Mouse (Mus musculus) adipose tissue, adult 10 weeks (tissue): ENCODE data around the gene Tmem132c. TPM values are rescaled to one million over a fixed set of nuclear protein-coding genes. Genes with fewer than 3 reads are reported as not detected.

Experiments used
- polyA plus RNA-seq: library from polyadenylated mRNA; stranded (reverse); fragments of 350-450 nt; fragmentation: Illumina TruSeq; extraction: RNeasy Lipid Tissue Mini Kit (QIAGEN cat#74804); gene quantifications from one replicate; pipeline ENCODE4 v1.2.3, GENCODE M21; 2014; ENCODE audit warnings: low read depth, low replicate concordance

Tmem132c gene
- 2.5 TPM for polyA plus RNA-seq

GRCm38 (mm10) chr5:127241136-127241924 lies at the start of gene Tmem132c:
Tmem132c (plus strand) TSS chr5:127241808.

